Mouse (Mus musculus): Measurements from ENCODE around the gene Sbno1. TPM values are rescaled to one million over a fixed set of nuclear protein-coding genes. Genes with fewer than 3 reads are reported as not detected.
A peak's percentile ranks its signal among the peaks of the same experiment; 100 is the strongest.

The Sbno1 gene
- total RNA-seq, 1 experiment from 2014 or later: 90.7 TPM

DNA sequence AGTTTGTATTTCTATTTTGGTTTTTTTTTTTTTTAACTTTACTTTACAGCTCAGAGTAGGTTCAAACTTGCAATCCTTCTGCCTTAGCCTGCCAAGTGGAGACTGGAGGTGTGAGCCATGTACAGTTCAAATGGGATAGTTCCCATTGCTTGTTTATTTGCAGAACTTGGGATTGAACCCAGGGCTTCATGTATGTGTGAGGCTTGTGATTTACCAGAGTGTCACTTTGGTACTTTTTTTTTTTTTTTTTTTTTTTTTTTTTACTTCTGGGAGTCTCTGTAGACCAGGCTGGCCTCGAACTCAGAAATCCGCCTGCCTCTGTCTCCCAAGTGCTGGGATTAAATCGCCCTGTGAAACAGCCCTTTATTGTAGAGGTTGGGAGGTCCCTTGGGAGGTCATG is 18.4 kb upstream of the Sbno1 start:
- no peak for DNase-seq

DNA sequence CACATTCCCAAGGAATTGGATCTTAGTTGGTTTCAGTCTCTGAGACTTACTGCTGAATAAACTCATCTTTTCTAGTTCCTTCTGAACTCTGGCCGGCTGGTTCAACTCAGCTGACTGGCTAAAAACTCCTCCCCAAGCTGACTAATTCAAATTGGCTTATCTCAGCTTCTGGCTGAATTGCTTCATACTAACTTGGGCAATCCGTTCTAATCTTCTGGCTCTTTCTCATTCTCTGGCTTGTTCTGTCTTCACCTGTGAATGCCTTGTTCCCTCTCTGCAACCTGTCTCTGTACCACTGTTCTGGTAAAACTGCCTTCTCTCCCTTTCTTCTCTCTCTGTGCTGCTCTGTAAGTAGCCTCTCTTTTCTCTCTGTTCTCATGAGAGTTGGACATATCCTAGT is 16.8 kb upstream of the Sbno1 start:
- DNase-seq: peak; percentile 34

DNA sequence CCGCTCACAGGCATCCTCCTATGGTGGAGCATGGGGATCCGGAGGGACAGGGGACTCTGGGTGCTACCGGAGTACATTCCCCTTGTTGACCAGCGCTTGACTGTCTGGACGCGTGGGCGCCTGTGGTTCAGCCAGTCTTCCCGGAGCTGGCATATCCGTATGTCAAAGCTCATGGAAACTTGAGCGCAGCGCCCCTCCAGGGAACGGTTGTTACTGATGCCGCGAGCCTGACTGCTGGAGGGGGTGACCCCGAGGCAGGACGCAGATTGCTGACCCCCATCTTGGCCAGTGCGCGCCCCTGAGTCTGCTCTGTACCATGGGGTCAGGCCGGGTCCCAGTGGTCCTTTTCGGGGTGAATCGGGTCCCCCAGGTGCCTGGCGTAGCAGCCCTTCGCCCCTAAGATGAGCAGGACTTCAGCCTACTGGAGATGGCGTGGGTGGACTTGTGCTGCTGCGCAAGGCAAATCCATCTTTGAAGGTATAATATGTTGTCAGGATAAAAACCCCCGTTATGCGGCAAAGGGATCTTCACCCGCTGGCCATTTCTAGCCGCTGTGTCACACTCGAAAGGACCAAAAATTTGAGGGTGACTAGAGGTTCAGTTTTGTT is 14.4 kb upstream of the Sbno1 start:
- peak; percentile 74 for DNase-seq

GRCm38 (mm10) chr5:124439447-124440093 is 13.8 kb upstream of the Sbno1 start, which contains the start of gene Kmt5a:
Gene Kmt5a (plus strand): TSS chr5:124439930.
- peak; percentile 97 for DNase-seq

DNA sequence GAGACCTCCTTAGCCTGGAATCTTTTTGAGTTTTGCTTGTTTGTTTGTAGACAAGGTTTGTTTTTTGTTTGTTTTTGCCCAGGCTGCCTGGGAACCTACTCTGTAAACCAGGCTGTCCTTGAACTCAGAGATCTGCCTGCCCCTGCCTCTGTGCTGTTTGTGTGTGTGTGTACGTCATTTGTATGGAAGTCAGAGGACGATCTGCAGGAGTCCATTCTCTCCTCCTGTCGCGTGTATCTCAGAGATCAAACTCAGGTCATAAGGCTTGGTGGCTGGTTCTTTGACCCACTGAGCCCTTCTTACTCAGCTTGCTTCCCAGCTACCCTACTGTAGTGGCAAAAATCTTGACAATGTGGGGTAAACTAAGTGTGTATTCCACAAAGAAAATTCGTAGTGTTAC is 12.9 kb upstream of the Sbno1 start:
- no peak for DNase-seq

GRCm38 (mm10) chr5:124438229-124438628 is 12.4 kb upstream of the Sbno1 start:
- peak; percentile 49 for DNase-seq

DNA sequence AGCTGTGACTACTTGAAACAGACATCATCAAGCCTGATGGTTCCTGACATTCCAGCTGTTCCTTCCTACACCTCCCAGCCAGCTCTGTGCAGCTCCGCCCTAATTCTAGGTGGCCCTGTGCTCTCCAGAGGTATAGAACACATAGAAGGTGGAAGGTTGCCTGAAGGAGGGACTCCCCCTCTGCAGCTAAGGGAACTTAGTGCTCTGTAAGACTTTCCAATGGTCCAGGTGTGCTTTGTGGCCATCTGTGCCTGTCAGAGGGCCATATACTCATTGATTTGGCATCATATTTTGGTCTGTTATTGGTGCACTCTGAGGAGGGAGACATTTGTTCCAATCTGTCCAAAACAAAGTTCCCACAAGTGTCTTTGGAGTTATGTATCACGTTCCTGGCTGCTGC is 7.2 kb upstream of the Sbno1 start:
- no peak for DNase-seq

DNA sequence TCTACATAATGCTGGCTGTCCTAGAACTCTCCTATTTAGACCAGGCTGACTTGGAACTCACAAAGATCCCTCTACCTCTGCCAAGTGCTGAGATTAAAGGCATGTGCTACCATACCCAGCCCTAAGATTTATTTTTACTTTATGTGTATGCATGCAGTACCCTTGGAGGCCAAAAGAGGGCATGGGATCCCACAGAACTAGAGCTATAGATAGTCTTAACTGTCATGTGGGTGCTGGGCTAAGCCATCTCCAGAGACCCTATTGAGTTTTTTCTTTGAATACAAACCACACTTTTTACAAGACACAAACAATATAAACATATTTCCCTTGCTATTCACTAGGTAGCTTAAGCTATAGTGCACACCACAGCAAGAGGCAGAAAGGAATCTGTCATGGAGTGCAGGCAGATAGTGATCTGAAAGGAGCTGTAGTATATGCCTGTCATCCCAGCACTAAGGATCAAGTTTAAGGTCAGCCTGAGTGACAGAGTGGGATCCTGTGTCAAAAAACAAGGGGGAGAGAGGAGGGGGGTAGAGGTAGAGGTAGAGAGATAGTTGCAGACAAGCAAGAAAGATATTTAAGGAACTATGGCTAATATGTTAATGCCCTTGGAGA is 6.7 kb upstream of the Sbno1 start:
- DNase-seq: peak; percentile 74

DNA sequence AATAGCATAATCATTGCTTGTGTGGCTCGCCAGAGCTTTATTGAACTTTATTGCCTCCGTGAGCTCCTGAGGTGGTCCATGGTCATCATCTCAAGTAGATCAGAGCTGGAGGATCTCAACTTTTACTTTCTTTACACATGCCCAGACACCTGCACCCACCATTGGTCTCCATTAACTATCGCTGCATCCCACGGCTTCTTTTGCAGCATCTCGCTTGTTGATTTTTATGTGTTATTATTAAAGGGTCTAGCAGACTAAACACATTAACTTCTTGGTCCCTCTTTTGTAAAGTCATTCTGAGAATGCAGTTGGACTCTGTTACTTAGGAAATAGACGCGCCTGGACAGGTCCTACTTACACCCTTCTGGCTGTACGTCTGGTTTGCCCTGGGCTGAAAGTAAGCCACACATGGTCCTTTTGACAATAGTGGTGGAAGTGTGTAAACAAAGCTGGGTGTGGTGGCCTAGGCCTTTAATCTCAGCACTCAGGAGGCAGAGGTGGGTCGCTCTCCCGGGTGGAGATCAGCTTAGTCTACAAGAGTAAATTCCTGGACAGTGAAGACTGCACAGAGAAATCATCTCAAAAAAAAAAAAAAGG is 772 bp upstream of the Sbno1 start:
- no peak for DNase-seq

- DNase-seq: peak; percentile 62
Observed at GRCm38 (mm10) chr5:124424723-124425411, 934 bp downstream of the Sbno1 start.

DNA sequence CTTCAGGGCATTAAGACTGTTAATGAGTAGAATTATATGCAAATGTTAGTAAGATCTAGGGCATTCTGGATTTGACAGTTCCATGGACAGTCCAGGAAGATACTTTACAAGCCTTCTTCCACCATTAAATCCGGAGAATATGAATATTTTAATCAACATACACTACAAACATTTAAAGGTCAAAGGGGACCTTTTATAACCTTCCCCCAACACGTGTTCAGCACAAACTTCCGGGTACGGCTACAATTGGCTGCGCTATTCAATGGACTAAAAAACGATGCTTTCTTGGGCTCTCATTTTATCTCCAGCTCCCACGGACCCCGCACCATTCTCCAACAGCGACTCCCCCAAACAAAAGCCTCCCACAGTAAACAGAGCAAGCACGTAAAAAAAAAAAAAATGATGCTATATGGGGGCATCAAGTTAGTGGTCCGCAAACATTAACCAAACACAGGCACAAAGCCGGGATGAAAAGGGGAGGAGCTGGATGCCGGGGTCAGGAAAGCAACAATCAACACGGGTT is 1.5 kb downstream of the Sbno1 start:
- peak; percentile 50 for DNase-seq

- DNase-seq: no peak
Observed at GRCm38 (mm10) chr5:124421786-124422185, 4.0 kb downstream of the Sbno1 start.

DNA sequence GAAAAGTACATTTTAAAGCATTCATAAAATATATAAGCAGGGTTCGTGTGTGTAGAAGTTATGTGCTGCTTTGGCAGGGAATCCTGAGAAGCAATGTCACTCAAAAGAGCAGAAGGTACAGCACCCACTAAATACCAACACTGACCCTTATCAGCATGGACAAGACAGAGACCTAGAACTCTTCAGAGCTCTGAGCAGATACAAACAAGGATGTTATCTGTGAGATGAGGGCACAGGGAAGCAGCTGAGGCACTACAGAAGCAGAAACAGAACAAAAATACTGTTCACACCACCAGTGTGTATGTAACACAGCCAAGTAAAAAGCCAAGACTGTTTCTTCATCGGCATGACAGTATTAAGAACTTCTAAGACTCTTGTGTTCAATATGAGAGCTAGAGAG is 6.9 kb downstream of the Sbno1 start:
- DNase-seq: no peak

DNA sequence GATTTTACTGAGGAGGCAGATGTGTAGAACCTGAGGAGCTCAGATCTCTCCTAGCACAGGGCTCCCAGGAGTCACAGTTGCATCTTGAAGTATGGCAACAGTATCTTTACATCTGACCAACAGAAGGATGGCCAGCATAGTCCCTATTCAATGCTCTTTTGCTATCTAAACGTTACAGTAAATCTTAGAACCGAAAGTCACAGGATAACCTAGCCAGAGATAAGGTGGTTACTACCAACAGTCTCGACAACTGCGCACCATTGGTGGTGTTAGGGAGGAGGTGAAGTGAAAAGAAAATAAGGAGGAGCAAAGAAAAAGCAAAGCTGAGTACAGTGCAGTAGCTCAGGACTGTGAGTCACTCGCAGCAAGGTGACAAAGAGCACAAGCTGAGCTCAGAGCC is 13.6 kb downstream of the Sbno1 start:
- DNase-seq: no peak

DNA sequence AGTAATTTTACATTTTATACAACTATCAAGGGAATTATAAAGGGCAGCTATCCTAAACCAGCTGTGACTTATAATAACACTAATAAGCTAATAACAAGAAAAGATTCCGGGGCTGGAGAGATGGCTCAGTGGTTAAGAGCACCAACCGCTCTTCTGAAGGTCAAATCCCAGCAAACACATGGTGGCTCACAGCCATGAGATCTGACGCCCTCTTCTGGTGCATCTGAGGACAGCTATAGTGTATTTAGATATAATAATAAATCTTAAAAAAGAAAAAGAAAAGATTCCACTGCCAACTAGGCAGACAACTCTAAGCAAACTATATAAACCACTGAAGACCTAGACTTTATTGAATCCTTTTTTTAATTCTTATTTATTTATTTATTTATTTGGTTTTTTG is 15.0 kb downstream of the Sbno1 start:
- DNase-seq: peak; percentile 61

- DNase-seq: no peak
Observed at GRCm38 (mm10) chr5:124393726-124394125, 32.1 kb downstream of the Sbno1 start.

- DNase-seq: no peak
Observed at GRCm38 (mm10) chr5:124392412-124392811, 33.4 kb downstream of the Sbno1 start.

DNA sequence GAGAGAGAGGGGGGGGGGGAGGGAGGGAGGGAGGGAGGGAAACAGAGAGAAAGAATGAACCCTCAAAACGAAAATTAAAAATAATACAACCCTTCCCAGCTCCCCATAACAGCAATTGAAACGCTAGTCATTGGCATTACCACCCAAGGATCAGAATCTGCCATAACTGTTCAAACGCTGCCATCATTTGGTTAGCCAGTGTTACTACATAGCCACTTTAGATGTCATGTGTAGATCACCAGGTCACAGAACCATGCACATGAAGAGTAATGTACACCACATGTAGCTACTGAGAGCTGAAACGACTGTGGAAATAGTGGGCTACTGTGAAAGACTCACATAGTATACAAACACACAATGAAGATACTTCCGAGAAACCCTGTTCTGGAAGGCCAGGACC is 37.9 kb downstream of the Sbno1 start:
- DNase-seq: peak; percentile 23

DNA sequence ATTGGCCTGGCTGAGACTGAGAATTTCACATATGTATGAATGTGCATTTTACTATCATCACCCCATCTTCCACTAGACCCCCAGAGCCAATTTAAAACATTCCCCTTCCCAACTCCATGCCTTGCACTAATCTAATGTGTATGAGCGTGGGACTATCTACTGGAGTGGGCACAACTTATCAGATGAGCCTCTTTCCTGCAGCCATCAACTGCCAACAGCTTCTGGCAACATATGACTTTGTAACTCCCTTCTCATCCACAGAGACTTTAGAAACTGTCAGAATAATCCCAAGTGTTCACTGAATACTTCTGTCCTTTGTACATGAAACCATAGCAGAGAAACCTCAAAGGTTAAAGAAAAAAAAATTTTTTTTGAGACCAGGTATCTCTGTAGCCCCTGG is 45.7 kb downstream of the Sbno1 start:
- DNase-seq: no peak

GRCm38 (mm10) chr5:124377149-124377548 is 48.7 kb downstream of the Sbno1 start:
- DNase-seq: no peak

GRCm38 (mm10) chr5:124376401-124376800 is 49.4 kb downstream of the Sbno1 start:
- DNase-seq: no peak

DNA sequence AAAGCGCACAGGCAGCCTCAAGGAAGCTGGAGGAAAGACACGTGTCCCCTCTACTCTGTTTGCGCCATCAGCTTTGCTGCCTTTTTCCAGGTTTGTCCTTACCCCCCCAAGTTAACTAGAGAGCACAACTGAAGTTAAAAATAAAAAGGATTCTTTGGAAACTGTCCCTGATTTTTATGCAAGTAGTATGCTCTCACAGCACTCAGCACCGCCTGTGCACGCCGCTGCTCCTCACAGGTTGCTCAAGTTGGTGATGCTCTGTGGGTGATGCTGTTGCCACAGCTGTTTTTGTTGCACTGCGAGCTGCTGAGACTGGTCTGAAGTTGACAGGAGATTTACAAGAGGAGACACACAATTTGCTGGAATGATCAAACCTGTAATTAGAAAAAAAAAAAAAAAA is 51.5 kb downstream of the Sbno1 start:
- no peak for DNase-seq

GRCm38 (mm10) chr5:124366721-124367120 is 59.1 kb downstream of the Sbno1 start:
- DNase-seq: no peak
